Mouse (Mus musculus) Patski (cell line): ENCODE results near the gene Rnf169. TPM values are rescaled to one million over a fixed set of nuclear protein-coding genes. Genes with fewer than 3 reads are reported as not detected.

Experiments used
- ATAC-seq: fragments of 100-300 bp; one replicate; pipeline ENCODE4 v1.8.0; 2021
- CTCF ChIA-PET: fragments of 350-600 bp; sonication (Branson Sonifier 250); formaldehyde crosslinking; loops from one replicate; lab custom pipeline; 2022; ENCODE audit warnings: inconsistent platforms; lab: Charles Lee
- POLR2A ChIA-PET: fragments of 350-600 bp; sonication (Branson Sonifier 250); formaldehyde crosslinking; loops from one replicate; lab custom pipeline; 2022; ENCODE audit warnings: antibody characterized with exemption, inconsistent platforms; lab: Charles Lee
- DNase-seq: peaks from one replicate; pipeline ENCODE4 v3.0.0-alpha.2; 2011; ENCODE audit warnings: low read depth, low spot score
- H3K27me3 ChIP-seq: fragments of 371-371 bp; one replicate; pipeline ENCODE4 v1.5.1; 2021
- CTCF ChIP-seq: fragments of 100-300 bp; IDR thresholded peaks from one replicate; pipeline ENCODE4 v1.5.1; 2021
- in situ Hi-C: fragments of 300-500 bp; cut with MboI; formaldehyde crosslinking; loops from 3 replicates; pipeline ENCODE4 v1.11.1; 2018; ENCODE audit warnings: low pct_unique_long_range_greater_than_20kb, mixed read lengths
- polyA plus RNA-seq: library from polyadenylated mRNA; unstranded; gene quantifications from one replicate; pipeline ENCODE4 v1.2.3, GENCODE M21; 2021

Gene Rnf169
- polyA plus RNA-seq, 1 experiment from 2014 or later, result 9.3 TPM

GRCm38 (mm10) chr7:99906346-99906745, 73.9 kb downstream of the Rnf169 start:
- TF ChIP-seq CTCF, result no peak
- CTCF ChIA-PET, result no interaction called here
- DNase-seq (no peak), ATAC-seq (no peak)
- no peaks in the 10 kb centered on the region for H3K27me3 ChIP-seq
- POLR2A ChIA-PET, result interaction anchor here (0.6 kb wide), 1 partner anchor 1294 kb away, joined by 7 read pairs; no protein-coding TSS in a partner anchor
- in situ Hi-C loops, result no loop called here

- CTCF ChIA-PET, result interaction anchor here (1.0 to 1.4 kb wide), 2 partner anchors 12 to 77 kb away, joined by 3 to 6 read pairs; no protein-coding TSS in a partner anchor
- in situ Hi-C loops, result no loop called here
- no peaks in the 10 kb centered on the region for H3K27me3 ChIP-seq
- no peak for TF ChIP-seq CTCF
- DNase-seq (no peak), ATAC-seq (no peak)
- POLR2A ChIA-PET, result no interaction called here
Observed at GRCm38 (mm10) chr7:99904421-99905005, 75.7 kb downstream of the Rnf169 start.

GRCm38 (mm10) chr7:99902918-99903665, 77.2 kb downstream of the Rnf169 start:
- ChIA-PET CTCF (interaction anchor here (1.0 kb wide), 1 partner anchor 78 kb away, joined by 3 read pairs; no protein-coding TSS in a partner anchor), POLR2A (no interaction called here)
- no peak for ATAC-seq
- DNase-seq, result no peak
- H3K27me3 ChIP-seq, result peaks cover 6% of the 10 kb centered on the region
- TF ChIP-seq CTCF, result no peak
- in situ Hi-C loops, result no loop called here

GRCm38 (mm10) chr7:99902208-99902607, 78.0 kb downstream of the Rnf169 start:
- CTCF ChIA-PET, result no interaction called here
- POLR2A ChIA-PET, result no interaction called here
- in situ Hi-C loops, result no loop called here
- DNase-seq (no peak), ATAC-seq (no peak)
- peaks cover 9% of the 10 kb centered on the region for H3K27me3 ChIP-seq
- TF ChIP-seq CTCF, result no peak

GRCm38 (mm10) chr7:99896905-99897304, 83.3 kb downstream of the Rnf169 start:
- ATAC-seq (no peak), DNase-seq (no peak)
- no peak for TF ChIP-seq CTCF
- peaks cover 18% of the 10 kb centered on the region for H3K27me3 ChIP-seq
- ChIA-PET CTCF (no interaction called here), POLR2A (no interaction called here)
- in situ Hi-C loops, result no loop called here

GRCm38 (mm10) chr7:99894478-99894877, 85.8 kb downstream of the Rnf169 start:
- CTCF ChIA-PET, result no interaction called here
- in situ Hi-C loops, result no loop called here

GRCm38 (mm10) chr7:99893967-99894366, 86.3 kb downstream of the Rnf169 start:
- in situ Hi-C loops, result no loop called here
- ChIA-PET POLR2A (no interaction called here), CTCF (no interaction called here)
- peaks cover 18% of the 10 kb centered on the region for H3K27me3 ChIP-seq
- ATAC-seq (no peak), DNase-seq (no peak)
- TF ChIP-seq CTCF, result no peak

More at GRCm38 (mm10) chr7:99894478-99894877, 85.8 kb downstream of the Rnf169 start:
- ATAC-seq (no peak), DNase-seq (no peak)
- TF ChIP-seq CTCF, result no peak
- POLR2A ChIA-PET, result no interaction called here
- H3K27me3 ChIP-seq, result peaks cover 18% of the 10 kb centered on the region

GRCm38 (mm10) chr7:99892351-99892750, 87.9 kb downstream of the Rnf169 start:
- CTCF ChIA-PET, result no interaction called here
- H3K27me3 ChIP-seq, result peaks cover 10% of the 10 kb centered on the region
- no peak for TF ChIP-seq CTCF
- in situ Hi-C loops, result no loop called here
- no peak for ATAC-seq
- no peak for DNase-seq
- POLR2A ChIA-PET, result no interaction called here

GRCm38 (mm10) chr7:99891471-99891870, 88.8 kb downstream of the Rnf169 start:
- TF ChIP-seq CTCF, result peak; percentile 22
- in situ Hi-C loops, result no loop called here

GRCm38 (mm10) chr7:99890168-99890755, 90.0 kb downstream of the Rnf169 start:
- H3K27me3 ChIP-seq, result peaks cover 4% of the 10 kb centered on the region
- DNase-seq (no peak), ATAC-seq (no peak)
- ChIA-PET POLR2A (no interaction called here), CTCF (no interaction called here)
- TF ChIP-seq CTCF, result no peak
- in situ Hi-C loops, result no loop called here

More at GRCm38 (mm10) chr7:99891471-99891870, 88.8 kb downstream of the Rnf169 start:
- DNase-seq (no peak), ATAC-seq (no peak)
- CTCF ChIA-PET, result interaction anchor here (0.7 kb wide), 1 partner anchor 298 kb away, joined by 3 read pairs; no protein-coding TSS in a partner anchor
- POLR2A ChIA-PET, result no interaction called here
- H3K27me3 ChIP-seq, result peaks cover 1% of the 10 kb centered on the region
